Mouse (Mus musculus): Measurements from ENCODE around the gene Adamts17.

DNA sequence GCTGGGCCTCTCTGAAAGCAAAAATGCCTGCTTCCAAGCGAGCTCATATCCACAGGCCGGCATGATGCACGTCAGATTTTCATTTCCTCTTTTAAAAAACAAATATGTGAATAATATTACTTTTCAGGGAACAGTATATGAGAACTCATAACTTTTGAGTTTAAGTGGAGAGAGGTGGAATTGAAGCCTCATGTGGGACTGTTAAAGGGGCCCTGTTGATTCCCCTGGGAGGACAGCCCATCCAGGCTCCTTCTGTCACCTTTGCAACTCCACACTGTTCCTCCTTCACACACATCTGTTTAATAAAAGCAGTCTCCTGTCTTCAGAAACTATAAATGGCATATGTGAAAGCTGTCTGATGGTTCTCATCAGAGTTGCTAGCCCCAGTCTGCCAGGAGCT lies 275.5 kb downstream of the Adamts17 start:
- TF ChIP-seq POLR2A (IDR thresholded peaks at IDR 0.05; ENCODE audit: control insufficient read depth, low read depth, low read length) (no peak), CTCF (IDR thresholded peaks at IDR 0.05; ENCODE audit: control insufficient read depth, insufficient read depth, insufficient replicate concordance, low read depth, low read length) (no peak)
